Mouse (Mus musculus) T-cell, adult 2 months (primary cell): Measurements from ENCODE around the gene Akt1.
A peak's percentile ranks its signal among the peaks of the same experiment; 100 is the strongest.

Experiments used
- DNase-seq: peaks from one replicate; pipeline ENCODE4 v3.0.0; 2022; ENCODE audit warnings: low spot score

The Akt1 gene

GRCm38 (mm10) chr12:112627097-112627881 is 47.4 kb downstream of the Akt1 start:
- no peak for DNase-seq

GRCm38 (mm10) chr12:112626455-112626854 is 48.2 kb downstream of the Akt1 start:
- no peak for DNase-seq

DNA sequence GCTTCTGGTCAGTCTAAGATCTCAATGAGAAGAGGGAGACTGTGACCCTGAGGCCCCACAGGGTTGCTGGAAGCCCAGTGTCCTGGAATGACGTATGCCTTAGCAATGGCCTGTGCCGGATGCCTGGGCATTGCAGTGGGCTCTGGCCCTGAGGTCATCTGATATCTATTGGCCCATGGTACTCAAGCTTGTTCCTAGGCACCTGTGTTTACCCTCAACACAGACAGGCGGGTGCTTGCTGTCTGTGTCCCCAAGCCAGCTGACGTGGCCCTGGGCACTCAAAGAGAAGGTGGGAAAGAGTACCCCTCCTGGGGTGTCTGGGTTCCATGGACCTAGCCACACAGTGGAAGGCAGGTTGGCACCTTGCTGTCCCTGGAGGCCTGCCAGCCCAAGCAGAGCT is 49.0 kb downstream of the Akt1 start:
- no peak for DNase-seq

GRCm38 (mm10) chr12:112623742-112624141 is 50.9 kb downstream of the Akt1 start:
- DNase-seq = peak; percentile 50

DNA sequence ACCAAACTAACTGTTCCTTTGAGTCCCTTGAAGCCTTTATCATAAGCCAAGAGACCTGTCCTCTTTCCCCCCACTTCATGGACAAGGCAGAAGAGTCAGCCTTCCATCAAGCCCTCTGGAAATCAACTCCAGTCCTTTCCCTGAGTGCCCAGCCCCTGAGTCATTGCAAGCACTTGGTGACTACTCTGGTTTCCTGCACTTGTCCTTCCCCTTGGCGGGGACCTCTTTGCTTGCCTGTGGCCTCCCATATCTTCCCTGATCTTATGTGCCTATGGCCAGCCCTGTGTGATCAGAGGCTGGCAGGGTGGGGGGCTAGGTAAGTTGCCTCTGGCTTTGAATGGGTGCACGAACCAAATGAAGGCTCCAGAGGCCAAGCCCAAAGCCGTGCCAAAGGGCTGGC is 52.8 kb downstream of the Akt1 start:
- no peak for DNase-seq

DNA sequence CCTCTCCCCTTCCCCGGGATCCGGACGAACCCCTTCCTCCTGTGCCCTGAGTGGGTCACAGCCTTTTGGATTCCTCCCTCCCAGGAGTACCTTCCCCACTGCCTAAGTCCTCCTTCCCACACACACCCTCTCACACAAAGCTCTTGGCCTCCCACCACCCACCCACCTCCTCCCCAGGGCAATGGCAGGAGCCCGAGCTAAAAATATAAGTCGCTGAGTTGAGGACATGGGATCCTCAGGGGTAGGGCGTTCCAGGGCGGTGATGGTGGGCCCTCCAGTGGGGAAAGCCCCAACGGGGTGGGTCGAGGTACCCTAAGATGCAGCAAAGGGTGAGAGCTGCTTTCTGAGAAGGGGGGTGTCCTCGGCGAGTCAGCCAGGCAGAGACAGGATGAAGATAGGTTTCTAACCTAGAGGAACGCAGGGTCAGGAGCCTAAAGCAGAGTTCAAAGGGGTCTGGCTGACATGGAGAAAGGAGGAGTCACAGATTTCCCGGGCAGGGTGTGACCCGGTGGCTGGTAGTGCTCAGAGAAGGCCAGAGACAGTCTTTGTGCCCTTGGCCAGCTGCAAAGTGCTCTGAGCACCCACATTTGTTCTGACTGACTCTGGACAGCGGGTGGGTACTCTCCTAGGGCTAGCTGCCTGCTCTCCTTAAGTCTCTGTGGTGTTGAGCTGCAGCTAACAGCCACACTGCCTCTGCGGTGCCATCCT is 54.2 kb downstream of the Akt1 start:
- DNase-seq = no peak

DNA sequence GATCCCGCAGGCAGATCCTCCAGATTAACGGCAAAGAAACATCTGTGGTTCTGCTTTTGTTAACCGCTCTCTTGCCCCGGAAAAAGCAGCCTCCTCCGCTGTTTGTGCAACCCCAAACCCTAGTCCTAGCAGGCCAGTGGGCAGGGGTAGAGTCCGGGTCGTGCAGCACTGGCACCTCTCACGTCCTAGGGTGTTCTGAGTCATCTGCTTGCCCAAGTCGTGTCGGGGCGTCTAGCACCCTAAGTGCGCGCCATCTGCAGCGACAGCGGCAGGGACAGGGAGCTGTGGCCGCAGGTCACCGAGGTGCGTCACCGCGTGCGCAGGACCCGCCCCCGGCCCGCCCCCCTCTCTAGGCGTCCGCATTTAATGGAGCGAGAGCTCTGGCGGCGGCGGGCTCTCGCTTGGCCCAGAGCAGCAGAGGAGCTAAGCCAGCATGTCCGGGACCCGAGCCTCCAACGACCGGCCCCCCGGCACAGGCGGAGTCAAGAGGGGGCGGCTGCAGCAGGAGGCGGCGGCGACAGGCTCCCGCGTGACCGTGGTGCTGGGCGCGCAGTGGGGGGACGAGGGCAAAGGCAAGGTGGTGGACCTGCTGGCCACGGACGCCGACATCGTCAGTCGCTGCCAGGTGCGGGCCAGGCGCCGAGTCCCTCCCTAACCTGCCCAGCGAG is 54.9 kb downstream of the Akt1 start, which contains the start of gene Adssl1:
Adssl1 (plus strand) TSS at position 360 of the 668 bp plus-strand sequence.
- peak; percentile 37 for DNase-seq

DNA sequence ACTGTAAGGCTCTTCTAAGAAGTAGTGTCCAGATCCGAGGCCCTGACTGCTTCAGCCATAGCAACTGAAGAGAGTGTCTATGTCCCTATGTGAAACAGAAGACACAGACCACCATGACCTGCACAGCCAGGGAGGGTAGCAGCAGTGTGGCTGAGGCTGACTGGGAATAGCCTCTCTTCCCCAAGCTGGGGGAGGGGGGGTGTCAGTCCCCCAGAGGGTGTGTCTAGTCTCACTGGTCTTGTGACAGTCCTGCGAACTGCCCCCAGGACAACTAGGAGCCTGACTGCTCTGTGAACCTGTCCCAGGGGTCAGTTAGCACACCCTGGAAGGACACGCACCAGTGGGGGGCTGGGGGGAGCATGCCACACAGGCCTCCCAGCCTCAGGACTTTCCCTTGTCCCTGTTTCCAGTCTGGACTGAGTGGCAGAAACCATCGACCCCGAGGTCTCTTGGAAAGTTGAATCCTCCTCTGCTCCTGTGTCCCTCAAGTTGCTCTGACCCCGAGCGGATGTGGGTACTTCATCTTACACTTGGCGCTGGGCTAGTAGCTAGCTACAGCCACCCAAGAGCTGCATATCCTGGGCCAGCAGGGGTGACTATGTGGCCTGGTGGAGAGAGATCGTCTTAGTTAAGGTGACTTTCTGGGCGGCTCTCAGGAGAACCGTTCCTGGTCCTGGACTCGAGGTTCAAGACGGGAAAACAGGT is 55.6 kb downstream of the Akt1 start:
- DNase-seq = peak; percentile 41

DNA sequence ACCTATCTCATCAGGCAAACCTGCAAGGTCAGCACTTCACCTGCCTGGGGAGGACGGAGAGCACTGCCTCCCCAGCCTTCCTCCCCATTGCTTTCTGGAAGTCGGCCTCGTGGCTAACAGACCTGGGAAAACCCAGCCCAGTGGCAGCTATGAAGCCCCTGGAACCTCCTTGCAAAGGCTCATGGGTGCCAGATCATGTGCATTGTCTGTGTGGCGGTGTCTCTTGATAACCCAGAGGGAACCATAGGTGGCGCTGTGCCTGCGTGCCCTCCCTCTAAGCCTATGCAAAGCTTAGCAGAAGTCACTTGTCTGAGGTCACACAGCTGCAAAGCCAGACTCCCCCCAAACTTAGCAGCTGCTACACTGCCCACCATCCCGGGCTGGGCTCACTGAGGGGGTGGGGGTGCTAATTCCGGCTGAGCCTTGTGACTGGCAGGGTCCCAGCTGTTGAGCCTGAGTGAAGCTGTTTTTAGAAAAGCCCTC is 56.7 kb downstream of the Akt1 start:
- peak; percentile 74 for DNase-seq

DNA sequence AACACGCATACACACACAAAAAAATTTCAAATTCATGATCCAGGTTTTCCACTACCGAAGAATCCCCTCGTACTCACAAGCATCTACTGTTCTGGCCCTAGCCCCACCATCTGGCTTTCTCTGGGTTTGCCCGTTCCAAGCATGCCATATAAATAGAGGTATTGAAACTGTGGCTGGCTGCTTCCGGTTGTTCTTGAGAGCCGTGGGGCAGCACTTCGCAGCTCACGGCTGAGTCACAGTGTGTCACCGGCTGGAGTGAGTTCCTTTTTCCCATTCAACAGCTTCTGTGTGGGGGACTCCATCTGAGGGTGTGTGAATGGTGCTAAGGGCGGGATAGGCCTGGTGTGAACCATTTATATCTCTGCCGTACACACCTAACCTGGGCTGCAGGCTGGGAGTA is 57.5 kb downstream of the Akt1 start:
- DNase-seq = no peak

- DNase-seq = no peak
Observed at GRCm38 (mm10) chr12:112616668-112617067, 58.0 kb downstream of the Akt1 start.

GRCm38 (mm10) chr12:112609031-112609430 is 65.7 kb downstream of the Akt1 start:
- DNase-seq = no peak

DNA sequence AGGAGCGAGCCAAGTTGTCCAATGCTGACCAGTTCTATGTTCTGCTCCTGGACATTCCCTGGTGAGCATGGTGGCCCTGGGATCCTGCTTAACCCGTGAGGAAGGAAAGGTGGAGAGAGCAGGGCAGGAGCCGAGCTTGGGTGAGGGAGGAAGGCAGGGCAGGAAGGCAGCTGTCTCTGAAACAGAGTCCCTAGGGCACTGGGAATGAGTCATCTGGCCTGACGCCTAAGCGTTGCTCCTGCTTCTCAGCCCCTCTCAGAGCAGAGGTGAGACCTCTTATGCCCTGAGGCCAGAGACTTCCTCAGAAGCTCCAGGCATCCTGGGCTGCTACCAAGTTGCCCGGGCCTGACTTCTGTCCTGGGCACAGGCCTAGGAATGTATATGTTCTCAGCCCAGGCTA is 67.7 kb downstream of the Akt1 start:
- no peak for DNase-seq

- peak; percentile 73 for DNase-seq
Observed at GRCm38 (mm10) chr12:112605766-112606165, 68.9 kb downstream of the Akt1 start.

GRCm38 (mm10) chr12:112604709-112605649 is 69.7 kb downstream of the Akt1 start:
- no peak for DNase-seq

DNA sequence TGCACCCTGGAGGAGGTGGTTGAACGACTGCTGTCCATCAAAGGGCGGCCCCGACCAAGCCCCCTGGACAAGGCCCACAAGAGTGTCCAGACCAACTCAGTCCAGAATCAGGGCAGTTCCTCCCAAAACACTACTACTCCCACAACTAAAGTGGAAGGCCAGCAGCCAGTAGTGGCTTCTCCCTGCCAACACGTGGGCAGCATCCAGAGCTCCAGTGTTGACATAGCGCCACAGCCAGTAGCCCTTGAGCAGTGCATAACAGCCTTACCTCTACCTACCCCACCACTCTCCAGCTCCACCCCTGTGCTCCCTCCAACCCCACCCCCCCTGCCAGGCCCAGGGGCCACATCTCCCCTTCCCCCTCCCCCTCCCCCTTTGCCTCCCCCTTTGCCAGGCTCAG is 70.7 kb downstream of the Akt1 start:
- DNase-seq = no peak
